Mouse (Mus musculus): ENCODE results near the gene Mia2.

DNA sequence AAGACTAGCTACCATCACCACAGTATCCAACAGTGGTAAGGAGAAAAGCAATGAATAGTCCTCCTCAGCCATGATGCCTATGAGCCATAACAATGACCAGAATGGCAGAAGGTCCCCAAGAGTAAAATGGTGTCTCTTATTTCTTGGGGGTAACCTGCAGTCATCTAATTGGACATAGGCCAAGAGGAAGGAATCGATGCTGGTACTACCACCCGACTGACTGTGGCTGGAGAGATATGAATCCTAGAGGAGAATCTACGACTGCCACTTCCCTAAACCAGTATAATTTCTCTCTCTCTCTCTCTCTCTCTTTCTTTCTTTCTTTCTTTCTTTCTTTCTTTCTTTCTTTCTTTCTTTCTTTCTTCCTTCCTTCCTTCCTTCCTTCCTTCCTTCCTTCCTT is 43.1 kb upstream of the Mia2 start:
- TF ChIP-seq CTCF (IDR thresholded peaks at IDR 0.05; ENCODE audit: extremely low read depth, insufficient read depth, low read length), result no peak
- TF ChIP-seq POLR2A (IDR thresholded peaks at IDR 0.05; ENCODE audit: extremely low read depth, insufficient read depth, low read length), result no peak
